Mouse (Mus musculus) left cerebral cortex, adult 18-20 months (tissue): ENCODE data around the gene Tbc1d22a. TPM values are rescaled to one million over a fixed set of nuclear protein-coding genes. Genes with fewer than 3 reads are reported as not detected.
A peak's percentile ranks its signal among the peaks of the same experiment; 100 is the strongest.

Source experiments
- DNase-seq, 2 experiments: peaks; one replicate each; pipeline ENCODE4 v3.0.0; 2021 to 2022; ENCODE audit warnings: low spot score in 2 of 2, mixed read lengths in 1 of 2
- total RNA-seq, 2 experiments: library from RNA; stranded (reverse); gene quantifications; 2 replicates each; pipeline ENCODE4 v1.2.3; 2021

Tbc1d22a gene
- total RNA-seq, 2 experiments from 2014 or later, result 34.4 to 35.0 TPM

- DNase-seq, result no peak
Measured at GRCm38 (mm10) chr15:86231831-86232512, 17.7 kb downstream of the Tbc1d22a start.

GRCm38 (mm10) chr15:86234001-86234400, 19.7 kb downstream of the Tbc1d22a start:
- no peak for DNase-seq

GRCm38 (mm10) chr15:86234517-86235441, 20.5 kb downstream of the Tbc1d22a start:
- DNase-seq, result peak; percentile 52 to 77

DNA sequence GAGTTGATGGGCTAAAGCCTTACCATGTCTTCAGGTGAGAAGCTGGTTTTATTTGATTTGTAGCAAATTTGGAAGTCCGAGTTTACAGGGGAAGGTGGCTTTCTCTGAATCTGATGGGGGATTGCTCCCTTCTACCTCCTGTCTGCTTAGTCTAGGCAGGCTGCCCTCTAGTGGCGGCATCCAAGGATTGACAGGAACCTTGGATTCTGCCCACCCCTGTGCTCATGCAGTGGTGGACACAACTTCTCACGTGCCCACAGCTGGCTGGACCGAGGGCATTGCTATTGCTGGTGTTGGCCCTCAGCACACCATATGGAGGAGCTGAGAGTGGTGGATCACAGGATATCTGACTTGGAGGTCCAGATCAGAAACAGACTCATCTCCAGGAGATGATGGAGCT, 22.0 kb downstream of the Tbc1d22a start:
- DNase-seq, result peak; percentile 68 to 78

DNA sequence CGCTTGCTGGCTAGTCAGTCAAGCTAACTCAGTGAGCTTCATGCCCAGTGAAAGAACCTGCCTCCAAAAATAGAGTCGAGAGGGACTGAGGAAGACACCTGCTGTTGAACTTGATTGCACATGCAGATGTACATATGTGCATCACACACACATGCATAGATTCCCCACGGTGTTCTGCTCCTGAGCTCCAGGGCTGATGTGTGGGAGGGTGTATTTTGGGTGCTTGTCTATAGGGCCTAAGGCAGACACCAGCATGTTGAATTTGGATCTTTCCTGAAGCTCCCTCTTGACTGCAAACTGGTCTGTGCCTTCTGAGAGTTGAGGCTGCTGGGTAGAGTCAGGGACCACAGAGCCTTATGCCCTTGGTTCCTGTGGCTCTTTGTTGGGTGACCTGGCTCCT, 23.8 kb downstream of the Tbc1d22a start:
- DNase-seq, result peak in 1 of 2 experiments; percentile 24

DNA sequence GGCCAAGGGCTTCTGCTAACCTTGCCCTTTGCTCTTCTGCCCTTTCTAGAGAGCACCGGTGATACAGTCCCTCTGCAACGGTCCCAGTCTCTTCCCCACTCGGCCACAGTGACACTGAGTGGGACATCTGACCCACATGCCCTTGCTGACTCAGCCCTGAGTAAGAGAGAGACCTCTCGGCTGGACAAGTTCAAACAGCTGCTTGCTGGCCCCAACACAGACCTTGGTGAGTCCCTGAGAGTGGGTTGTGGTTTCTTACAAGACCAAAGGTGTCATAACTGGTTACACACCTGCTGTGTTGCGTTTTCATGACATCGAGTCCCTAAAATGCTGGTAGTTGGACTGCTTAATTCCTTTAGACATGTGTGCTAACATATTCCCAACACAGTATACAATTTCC, 24.8 kb downstream of the Tbc1d22a start:
- no peak for DNase-seq

- DNase-seq, result peak; percentile 63 to 67
Measured at GRCm38 (mm10) chr15:86239801-86240200, 25.5 kb downstream of the Tbc1d22a start.

GRCm38 (mm10) chr15:86243708-86244107, 29.4 kb downstream of the Tbc1d22a start:
- DNase-seq, result peak; percentile 82 to 86

- no peak for DNase-seq
Measured at GRCm38 (mm10) chr15:86244380-86244779, 30.1 kb downstream of the Tbc1d22a start.

DNA sequence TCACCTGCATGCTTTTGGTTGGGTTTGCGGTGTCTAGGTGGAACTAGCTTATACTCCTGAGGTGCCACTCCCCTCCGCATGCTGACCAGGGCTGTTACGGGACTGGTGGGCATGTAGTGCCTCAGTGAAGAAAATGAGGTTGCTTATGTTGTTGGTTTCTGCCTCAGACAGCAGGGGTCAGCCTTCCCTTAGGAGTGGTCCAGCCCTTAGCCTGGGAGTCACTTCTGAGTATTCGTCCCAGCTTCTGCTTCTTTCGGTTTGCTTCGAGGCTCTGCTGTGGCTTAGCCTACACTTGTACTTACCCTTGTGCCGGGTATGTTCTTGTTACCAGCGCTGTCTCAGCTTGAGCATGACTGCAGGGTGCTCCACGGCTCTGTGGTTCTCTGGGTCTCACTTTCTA, 36.0 kb downstream of the Tbc1d22a start:
- DNase-seq, result peak; percentile 48 to 60

DNA sequence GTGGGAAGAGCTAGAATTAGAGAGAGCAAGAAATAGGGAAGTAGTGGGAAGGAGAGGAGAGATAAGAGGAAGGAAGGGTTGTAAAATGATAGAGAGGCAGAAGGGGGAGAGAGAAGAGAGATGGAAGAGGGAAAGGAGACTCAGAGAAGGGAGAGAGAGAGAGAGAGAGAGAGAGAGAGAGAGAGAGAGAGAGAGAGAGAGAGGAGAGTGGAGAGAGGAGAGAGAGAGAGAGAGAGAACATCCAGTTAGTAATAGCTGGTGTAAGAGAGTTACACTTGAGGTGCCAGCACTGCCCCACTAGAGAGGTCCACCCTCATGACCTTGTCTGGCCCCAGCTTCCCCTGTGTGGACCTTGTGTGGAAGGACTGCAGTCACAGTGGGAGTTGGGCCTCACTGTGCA, 37.9 kb downstream of the Tbc1d22a start:
- DNase-seq, result no peak

GRCm38 (mm10) chr15:86252684-86253083, 38.4 kb downstream of the Tbc1d22a start:
- DNase-seq, result no peak

DNA sequence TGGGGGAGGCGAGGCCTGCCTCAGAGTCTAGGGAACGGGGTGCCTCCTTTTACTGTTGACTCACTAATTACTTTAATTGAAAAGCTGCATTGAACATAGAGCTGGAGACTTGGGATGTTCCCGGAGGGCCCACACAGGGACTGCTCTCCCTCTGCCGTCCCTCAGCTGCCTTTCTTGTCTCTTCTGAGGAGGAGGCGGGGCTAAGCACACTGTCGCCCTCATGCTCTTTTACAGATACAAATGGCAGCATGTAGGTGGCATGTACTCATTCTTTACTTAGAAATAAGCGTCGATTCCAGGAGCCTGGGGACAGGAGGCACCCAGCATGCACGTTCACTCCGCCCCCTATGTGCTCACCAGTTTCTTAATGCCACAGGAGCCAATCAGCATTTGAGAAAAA, 39.2 kb downstream of the Tbc1d22a start:
- peak; percentile 25 to 53 for DNase-seq

DNA sequence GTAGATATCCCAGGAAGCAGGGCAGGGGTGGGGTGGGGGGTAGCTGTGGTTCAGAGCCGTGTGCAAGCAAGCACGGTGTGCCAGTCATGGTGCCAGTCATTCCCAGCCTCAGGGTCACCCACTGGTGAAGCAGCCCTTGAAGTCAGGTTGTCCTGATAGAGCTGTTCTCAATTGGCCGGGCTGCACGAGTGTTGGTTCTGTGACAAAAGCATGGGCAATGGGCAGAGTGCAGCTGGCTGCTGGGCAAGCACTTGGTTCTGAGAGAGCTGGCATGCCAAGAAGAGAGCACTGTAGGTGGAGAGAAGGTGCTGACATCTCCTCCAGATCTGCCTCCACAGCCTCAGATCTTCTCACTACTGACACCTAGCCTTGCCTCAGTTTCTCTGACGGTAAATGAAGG, 41.9 kb downstream of the Tbc1d22a start:
- DNase-seq, result no peak

GRCm38 (mm10) chr15:86256728-86257179, 42.5 kb downstream of the Tbc1d22a start:
- peak in 1 of 2 experiments; percentile 47 for DNase-seq

DNA sequence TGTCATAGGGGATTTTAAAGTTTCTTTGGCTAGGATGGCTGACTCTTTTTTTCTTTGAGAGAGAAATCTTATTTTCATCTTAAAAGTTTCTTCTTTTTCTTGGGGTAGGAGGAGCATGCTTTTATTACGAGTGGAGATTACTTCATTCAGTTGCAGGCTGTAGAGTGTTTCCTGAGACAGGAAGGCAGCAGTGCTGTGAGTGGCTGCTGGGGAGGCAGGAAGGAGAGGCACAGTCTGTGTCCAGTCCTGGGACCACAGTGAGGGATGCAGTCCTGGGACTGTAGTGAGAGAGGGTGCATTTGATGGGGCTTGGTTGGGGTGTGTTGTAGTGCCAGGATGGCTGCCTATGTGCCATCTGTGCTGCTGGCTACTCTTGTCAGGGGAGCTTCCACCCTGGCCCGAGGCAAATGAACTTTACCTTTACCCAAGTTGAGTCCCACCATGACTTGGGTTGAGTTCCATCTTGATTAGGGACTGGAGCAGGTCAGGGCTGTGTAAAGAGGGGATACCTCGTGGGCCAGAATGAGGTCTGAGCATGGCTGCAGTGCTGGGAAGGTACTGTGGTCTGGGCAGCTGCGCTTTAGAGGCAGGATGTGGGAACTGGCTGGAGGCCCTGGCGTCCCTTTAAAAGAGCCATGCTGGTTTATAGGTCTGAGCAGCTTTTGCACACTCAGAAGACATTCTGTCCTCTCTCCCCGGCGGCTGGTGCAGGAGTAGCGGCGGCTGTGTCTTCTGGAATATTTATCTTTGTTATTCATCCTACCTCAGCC, 43.8 kb downstream of the Tbc1d22a start:
- DNase-seq, result no peak

DNA sequence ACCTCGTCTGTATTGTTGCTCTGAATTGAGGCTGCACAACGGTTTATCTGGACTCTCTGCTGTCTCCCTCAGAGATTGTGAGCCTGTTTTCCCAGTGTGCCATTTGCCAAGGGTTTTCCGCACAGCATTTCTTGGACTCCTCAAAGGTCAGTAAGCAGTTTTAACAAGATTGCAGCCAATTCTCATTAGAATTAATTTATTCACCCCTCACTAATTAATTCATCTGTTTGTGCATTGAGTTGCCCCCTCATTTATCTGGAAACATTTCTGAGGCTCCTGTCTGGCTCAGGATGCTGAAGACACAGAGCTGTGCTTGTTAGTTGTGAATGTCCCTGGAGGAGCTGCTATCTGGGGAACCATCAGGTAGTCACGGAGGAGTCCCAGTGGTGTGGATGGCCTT, 45.0 kb downstream of the Tbc1d22a start:
- no peak for DNase-seq

DNA sequence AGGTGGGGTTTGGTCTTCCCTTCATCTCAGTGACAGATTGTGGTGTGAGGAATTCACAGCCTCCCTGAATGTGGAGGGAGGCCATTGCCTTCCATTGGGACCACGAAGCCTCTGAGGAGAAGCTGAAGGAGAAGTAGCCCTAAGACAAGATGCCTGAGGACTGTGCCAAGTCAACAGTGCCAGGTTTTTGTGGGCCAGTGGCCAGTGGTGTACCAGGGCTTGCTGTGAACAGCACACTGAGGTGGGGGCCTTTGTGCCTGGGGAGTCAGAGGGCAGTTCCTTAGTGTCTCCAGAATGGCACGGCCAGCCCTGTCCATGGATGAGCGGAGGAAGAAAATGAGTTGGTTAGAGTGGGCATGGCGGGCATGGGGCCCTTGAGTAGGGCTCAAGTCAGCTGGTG, 45.9 kb downstream of the Tbc1d22a start:
- DNase-seq, result no peak

DNA sequence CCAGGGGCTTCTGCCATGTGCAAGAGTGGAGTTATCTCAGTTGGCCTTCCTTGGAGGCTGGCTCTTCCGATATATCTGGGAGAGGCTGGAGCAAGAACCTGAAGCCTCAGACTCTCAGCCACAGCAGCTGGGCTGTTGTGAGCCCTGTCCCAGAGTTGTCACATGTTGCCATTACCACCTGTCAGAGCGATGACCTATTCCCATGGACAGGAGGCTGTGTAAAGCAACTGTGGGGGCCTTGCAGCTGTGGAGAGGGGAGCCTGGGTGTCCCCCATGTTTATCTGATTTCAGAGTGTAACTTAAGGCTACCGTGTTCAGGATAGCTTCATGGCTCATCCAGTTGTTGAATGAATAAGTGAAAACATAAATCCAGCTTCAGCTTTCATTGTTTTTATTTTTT, 50.1 kb downstream of the Tbc1d22a start:
- DNase-seq, result no peak

DNA sequence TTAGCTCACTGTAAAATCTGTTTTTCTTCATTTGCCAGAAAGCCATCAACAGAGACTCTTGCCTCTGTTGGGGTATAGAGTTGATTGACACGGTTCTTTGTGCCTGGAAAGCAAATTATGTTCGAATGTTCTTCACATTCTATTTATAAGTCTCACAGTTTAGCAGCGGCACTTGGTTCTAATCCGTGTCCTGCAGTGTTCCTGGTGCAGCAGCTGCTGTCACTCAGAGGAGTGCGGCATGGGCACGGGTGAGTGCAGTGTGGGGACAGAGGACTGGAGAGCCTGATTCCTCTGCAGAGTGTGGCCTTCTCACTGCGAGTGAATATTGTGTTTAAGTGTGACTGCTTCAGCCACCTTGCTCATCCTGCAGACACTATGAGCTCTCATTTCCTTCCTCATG, 50.5 kb downstream of the Tbc1d22a start:
- DNase-seq, result no peak

- no peak for DNase-seq
Measured at GRCm38 (mm10) chr15:86266975-86267374, 52.7 kb downstream of the Tbc1d22a start.
